Mouse (Mus musculus) liver, embryonic 14.5 days (tissue): ENCODE results near the gene Pcca. TPM values are rescaled to one million over a fixed set of nuclear protein-coding genes. Genes with fewer than 3 reads are reported as not detected.

ENCODE experiments used
- ATAC-seq: fragments of 200-750 bp; cut with Nextera tagmentation; 2 replicates; pipeline ENCODE4 v1.8.0; 2017; ENCODE audit warnings: moderate number of reproducible peaks, mild to moderate bottlenecking, moderate library complexity; ENCODE audit not compliant: insufficient read depth
- DNase-seq, 3 experiments: peaks; one replicate each; pipeline ENCODE4 v3.0.0-alpha.2; 2012 to 2013; ENCODE audit warnings: low read depth in 3 of 3, low spot score in 3 of 3
- H3K27ac ChIP-seq: fragments of 300-500 bp; sonication (generic); 2 replicates; pipeline ENCODE4 v1.5.1; 2014; ENCODE audit warnings: moderate library complexity, mild to moderate bottlenecking, control low read depth, inconsistent platforms
- H3K27me3 ChIP-seq: fragments of 300-500 bp; sonication (generic); 2 replicates; pipeline ENCODE4 v1.6.1; 2014; ENCODE audit warnings: mild to moderate bottlenecking, low read length, moderate library complexity; ENCODE audit not compliant: control insufficient read depth, insufficient read depth
- H3K36me3 ChIP-seq: fragments of 300-500 bp; sonication (generic); replicated peaks from 2 replicates; pipeline ENCODE4 v1.6.1; 2014; ENCODE audit warnings: low read depth; ENCODE audit not compliant: control insufficient read depth, insufficient read depth
- H3K4me1 ChIP-seq, 2 experiments: fragments of 200-500 bp in 1 of 2; fragments of 300-500 bp in 1 of 2; sonication (generic) in 1 of 2; replicated peaks; 2 replicates each; pipeline ENCODE4 v1.6.1; 2012 to 2014; ENCODE audit warnings: antibody characterized with exemption in 1 of 2, inconsistent platforms in 1 of 2, low read length in 1 of 2; ENCODE audit not compliant: control insufficient read depth in 2 of 2, insufficient read depth in 2 of 2
- H3K4me2 ChIP-seq: fragments of 300-500 bp; sonication (generic); 2 replicates; pipeline ENCODE4 v1.6.1; 2014; ENCODE audit warnings: low read depth, mild to moderate bottlenecking, control low read depth, moderate library complexity
- H3K4me3 ChIP-seq, 2 experiments: fragments of 200-500 bp in 1 of 2; fragments of 300-500 bp in 1 of 2; sonication (generic) in 1 of 2; 2 replicates each; pipeline ENCODE4 v1.5.1; 2012 to 2014; ENCODE audit warnings: low read depth in 2 of 2, low read length in 2 of 2, mild to moderate bottlenecking in 2 of 2, control low read depth in 1 of 2, inconsistent platforms in 1 of 2, moderate library complexity in 1 of 2; ENCODE audit not compliant: insufficient read depth in 1 of 2
- H3K9ac ChIP-seq: fragments of 300-500 bp; sonication (generic); replicated peaks from 2 replicates; pipeline ENCODE4 v1.6.1; 2014; ENCODE audit warnings: mild to moderate bottlenecking, control low read depth, moderate library complexity
- H3K9me3 ChIP-seq: fragments of 300-500 bp; sonication (generic); 2 replicates; pipeline ENCODE4 v1.6.1; 2016; ENCODE audit warnings: low read length, mixed read lengths; ENCODE audit not compliant: control insufficient read depth
- CTCF ChIP-seq: IDR thresholded peaks from 2 replicates; pipeline ENCODE4 v1.5.1; 2016; ENCODE audit warnings: antibody characterized with exemption, low read depth, control low read depth
- EP300 ChIP-seq: IDR thresholded peaks from 2 replicates; pipeline ENCODE4 v1.6.1; 2016; ENCODE audit warnings: antibody characterized with exemption, low read depth
- WGBS: fragments of 180-500 bp; shearing (Covaris S2); extraction: QIAGEN DNeasy Blood & Tissue Kit; methylation state at CpG from one replicate; pipeline ENCODE4 v1.1.7; 2014; ENCODE audit not compliant: insufficient replicate concordance; 5-methylcytosine and 5-hydroxymethylcytosine counted together
- polyA plus RNA-seq, 2 experiments: library from polyadenylated mRNA; depleted of rRNA in 1 of 2; stranded (reverse) in 1 of 2; unstranded in 1 of 2; fragments of >200 nt; fragmentation: Nextera tagmentation in 1 of 2; extraction: Ambion mirVana in 1 of 2; gene quantifications; 2 replicates each; pipeline versions ENCODE4 v1.2.1 to v1.2.3; 2012 to 2014

Gene Pcca
- polyA plus RNA-seq, 2 experiments: 8.9 to 9.8 TPM

GRCm38 (mm10) chr14:122598802-122599201 lies 64.7 kb downstream of the Pcca start:
- Histone ChIP-seq H3K9ac (no peak overlapping the region), H3K27ac (no peak overlapping the region), H3K4me2 (no peak overlapping the region), H3K27me3 (no peaks in the 10 kb centered on the region), H3K9me3 (no peaks in the 10 kb centered on the region), H3K36me3 (no peaks in the 10 kb centered on the region), H3K4me1 (peaks cover 0 to 4% of the 10 kb centered on the region in 2 experiments; a peak in 1 of 4 replicates), H3K4me3 (no peak overlapping the region)
- TF ChIP-seq CTCF: no peak
- WGBS: 31% methylated on average over 2 of the region's 2 CpGs
- no peak for ATAC-seq
- no peak for DNase-seq

- DNase-seq (no peak), ATAC-seq (no peak)
- 62% methylated on average over 9 of the region's 9 CpGs for WGBS
These were observed 65.7 kb downstream of the Pcca start for GRCm38 (mm10) chr14:122599839-122600238.

GRCm38 (mm10) chr14:122602701-122603100 lies 68.6 kb downstream of the Pcca start:
- Histone ChIP-seq H3K4me1 (peaks cover 0 to 4% of the 10 kb centered on the region in 2 experiments; a peak in 1 of 4 replicates), H3K27me3 (no peaks in the 10 kb centered on the region), H3K27ac (no peak overlapping the region), H3K9me3 (no peaks in the 10 kb centered on the region), H3K4me2 (no peak overlapping the region), H3K36me3 (no peaks in the 10 kb centered on the region), H3K4me3 (no peak overlapping the region), H3K9ac (no peak overlapping the region)
- DNase-seq: no peak
- TF ChIP-seq CTCF: no peak
- no peak for TF ChIP-seq EP300
- whole genome bisulfite sequencing: 54% methylated on average over 2 of the region's 2 CpGs
- no peak for ATAC-seq

More at GRCm38 (mm10) chr14:122599839-122600238, 65.7 kb downstream of the Pcca start:
- Histone ChIP-seq H3K4me2 (no peak overlapping the region), H3K4me1 (peaks cover 0 to 4% of the 10 kb centered on the region in 2 experiments; a peak in 1 of 4 replicates), H3K36me3 (no peaks in the 10 kb centered on the region), H3K27ac (no peak overlapping the region), H3K27me3 (no peaks in the 10 kb centered on the region), H3K4me3 (no peak overlapping the region), H3K9me3 (no peaks in the 10 kb centered on the region), H3K9ac (no peak overlapping the region)
- TF ChIP-seq EP300 (no peak), CTCF (no peak)

GRCm38 (mm10) chr14:122606499-122606898 lies 72.4 kb downstream of the Pcca start:
- no peak for DNase-seq
- H3K4me1 ChIP-seq: peaks cover 0 to 4% of the 10 kb centered on the region in 2 experiments; a peak in 1 of 4 replicates
- ATAC-seq: no peak
- WGBS: 67% methylated on average over 1 of the region's 1 CpGs
- no peak overlapping the region for H3K27ac ChIP-seq
- no peak overlapping the region for H3K4me3 ChIP-seq
- H3K27me3 ChIP-seq: no peaks in the 10 kb centered on the region
- no peak overlapping the region for H3K9ac ChIP-seq
- H3K4me2 ChIP-seq: no peak overlapping the region
- H3K36me3 ChIP-seq: no peaks in the 10 kb centered on the region
- no peak for TF ChIP-seq EP300
- no peak for TF ChIP-seq CTCF
- no peaks in the 10 kb centered on the region for H3K9me3 ChIP-seq

GRCm38 (mm10) chr14:122607456-122607855 lies 73.3 kb downstream of the Pcca start:
- DNase-seq (no peak), ATAC-seq (no peak)
- Histone ChIP-seq H3K4me3 (no peak overlapping the region), H3K4me2 (no peak overlapping the region), H3K27ac (no peak overlapping the region), H3K27me3 (no peaks in the 10 kb centered on the region), H3K4me1 (peaks cover 0 to 8% of the 10 kb centered on the region in 2 experiments; a peak in 1 of 4 replicates), H3K36me3 (no peaks in the 10 kb centered on the region), H3K9ac (no peak overlapping the region), H3K9me3 (no peaks in the 10 kb centered on the region)
- WGBS: 69% methylated on average over 4 of the region's 4 CpGs
- TF ChIP-seq CTCF (no peak), EP300 (no peak)
